Mouse (Mus musculus): ENCODE measurements around the gene Mfrp.

Mfrp gene

DNA sequence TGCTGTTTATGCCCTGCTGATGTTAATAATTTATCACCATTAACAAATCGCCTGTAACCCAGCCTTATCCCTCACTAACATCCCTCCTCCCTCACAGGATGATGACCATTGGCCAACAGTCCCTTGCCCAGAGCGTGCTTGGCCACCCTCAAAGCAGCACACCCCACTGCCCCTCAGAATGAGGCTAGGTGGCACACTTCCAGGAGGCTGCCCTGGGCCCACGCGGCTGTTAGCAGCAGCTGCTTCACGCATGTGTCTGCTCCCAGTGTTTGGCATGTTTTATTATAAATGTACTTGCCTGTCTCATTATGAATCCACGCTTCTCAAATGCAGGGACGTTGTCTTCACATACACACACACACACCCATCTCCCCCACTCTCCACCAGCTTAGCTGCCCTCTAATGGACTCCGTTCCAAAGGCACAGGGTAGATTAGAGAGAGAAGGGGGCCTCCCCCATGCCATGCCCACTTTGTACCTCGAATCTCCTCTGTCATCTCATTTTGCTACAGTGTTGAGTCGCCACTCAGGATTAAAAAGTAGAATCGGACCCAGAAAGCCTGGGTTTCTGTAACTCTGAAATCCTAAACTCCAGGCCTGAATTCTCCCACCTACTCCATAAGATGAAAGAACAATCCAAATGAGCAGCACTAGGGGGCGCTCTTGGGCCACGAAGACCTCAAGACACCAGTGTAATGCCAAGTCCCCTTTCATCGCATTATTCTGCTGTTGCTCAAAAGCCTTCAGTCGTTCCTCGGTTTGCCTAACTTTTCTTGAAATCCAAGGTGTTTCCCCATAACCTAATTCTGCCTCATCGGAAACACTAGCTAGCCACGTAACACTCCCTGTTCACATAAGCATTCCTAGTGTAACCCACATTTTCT, 24.3 kb downstream of the Mfrp start:
- Histone ChIP-seq H3K36me3 (ENCODE audit: control insufficient read depth, insufficient read depth, low read length, poor library complexity, severe bottlenecking) (no peaks in the 10 kb centered on the region), H3K27me3 (ENCODE audit: control insufficient read depth, insufficient read depth, low read length, poor library complexity, severe bottlenecking) (no peaks in the 10 kb centered on the region)
- DNase-seq (ENCODE audit: low read depth, low spot score) = peak; percentile 90

DNA sequence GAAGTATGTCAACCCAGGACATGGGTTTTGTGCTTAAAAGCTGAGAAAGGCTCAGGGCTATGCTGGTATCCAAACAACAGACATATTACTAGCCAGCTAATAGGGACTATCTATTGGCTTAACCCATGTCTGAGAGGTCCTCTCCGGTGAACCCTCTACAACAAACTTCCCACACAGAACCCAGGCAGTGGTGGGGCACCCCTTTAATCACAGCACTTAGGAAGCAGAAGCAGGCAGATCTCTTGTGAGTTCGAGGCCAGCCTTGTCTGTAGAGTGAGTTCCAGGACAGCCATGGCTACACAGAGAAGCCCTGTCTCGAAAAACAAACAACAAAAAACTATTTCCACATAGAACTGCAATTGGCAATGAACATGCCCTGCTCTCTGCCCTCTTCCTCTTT, 25.2 kb downstream of the Mfrp start:
- DNase-seq (ENCODE audit: low read depth, low spot score) = no peak

DNA sequence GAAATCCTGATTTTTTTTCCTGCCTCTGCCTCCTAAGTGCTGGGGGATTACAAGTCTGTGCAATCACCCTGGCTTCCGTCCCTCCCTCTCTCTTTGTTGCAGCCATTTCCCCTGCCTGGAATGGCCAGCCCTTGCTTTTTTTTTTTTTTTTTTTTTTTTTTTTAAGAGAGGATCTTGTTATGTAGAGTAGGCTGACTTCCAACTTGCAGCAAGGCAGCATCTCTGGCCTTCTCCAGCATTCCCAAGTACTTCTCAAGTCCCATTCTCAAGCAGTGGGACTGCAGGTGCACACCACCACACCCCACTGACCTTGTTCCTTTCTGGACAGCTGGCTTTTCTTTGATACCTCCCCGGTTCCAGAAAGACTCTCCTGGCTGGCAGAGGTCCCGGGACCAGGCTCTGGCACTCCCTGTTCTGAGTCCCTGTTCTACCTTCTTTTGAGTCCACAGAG, 25.8 kb downstream of the Mfrp start:
- Histone ChIP-seq H3K36me3 (ENCODE audit: control insufficient read depth, insufficient read depth, low read length, poor library complexity, severe bottlenecking) (no peaks in the 10 kb centered on the region), H3K27me3 (ENCODE audit: control insufficient read depth, insufficient read depth, low read length, poor library complexity, severe bottlenecking) (no peaks in the 10 kb centered on the region)
- no peak for DNase-seq (ENCODE audit: low read depth, low spot score)

More for the DNA sequence above, 25.2 kb downstream of the Mfrp start:
- Histone ChIP-seq H3K27me3 (ENCODE audit: control insufficient read depth, insufficient read depth, low read length, poor library complexity, severe bottlenecking) (no peaks in the 10 kb centered on the region), H3K36me3 (ENCODE audit: control insufficient read depth, insufficient read depth, low read length, poor library complexity, severe bottlenecking) (no peaks in the 10 kb centered on the region)

DNA sequence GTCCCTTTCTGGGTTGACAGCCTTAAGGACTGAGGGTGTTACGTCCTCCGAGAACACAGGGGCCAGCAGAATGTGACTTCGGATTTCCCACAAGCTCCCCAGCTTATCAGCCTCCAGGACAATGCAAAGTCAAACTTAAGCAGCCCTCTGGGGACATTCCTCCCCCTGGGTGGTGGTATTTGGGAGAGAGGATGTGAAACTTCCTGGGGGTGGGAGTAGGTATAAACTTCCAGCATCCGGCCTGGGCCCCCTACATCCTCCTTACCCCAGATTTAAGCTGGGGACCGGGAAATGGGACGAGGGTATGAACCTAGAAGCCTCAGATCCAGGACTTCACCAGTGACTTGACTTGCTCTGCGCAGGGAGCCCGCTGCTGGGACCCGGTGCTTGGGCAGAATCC, 28.1 kb downstream of the Mfrp start:
- DNase-seq (ENCODE audit: low read depth, low spot score) = no peak
- Histone ChIP-seq H3K36me3 (ENCODE audit: control insufficient read depth, insufficient read depth, low read length, poor library complexity, severe bottlenecking) (no peaks in the 10 kb centered on the region), H3K27me3 (ENCODE audit: control insufficient read depth, insufficient read depth, low read length, poor library complexity, severe bottlenecking) (peaks cover 3% of the 10 kb centered on the region; the same call in 1 of the 2 replicates)

DNA sequence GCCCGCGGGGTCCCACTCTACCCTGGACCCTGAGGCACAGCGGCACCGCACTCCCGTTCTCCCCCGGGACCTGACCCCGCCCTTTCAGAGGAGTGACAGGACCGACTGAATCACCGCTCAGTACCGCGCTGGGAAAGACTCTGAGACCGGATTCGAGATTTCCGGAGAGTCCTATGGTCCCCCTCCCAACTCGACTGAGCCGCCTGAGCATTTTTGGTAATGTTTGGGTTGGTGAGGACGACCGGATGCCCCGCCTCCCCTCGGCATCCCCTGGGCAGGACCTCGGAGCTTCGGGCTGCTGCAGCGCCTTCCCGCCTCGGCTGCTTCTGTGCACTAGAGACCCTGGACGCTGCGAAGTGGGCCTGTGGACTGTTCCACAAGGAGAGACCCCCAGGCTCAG, 28.5 kb downstream of the Mfrp start:
- DNase-seq (ENCODE audit: low read depth, low spot score) = peak; percentile 69
- no peaks in the 10 kb centered on the region for H3K36me3 ChIP-seq (ENCODE audit: control insufficient read depth, insufficient read depth, low read length, poor library complexity, severe bottlenecking)
- H3K27me3 ChIP-seq (ENCODE audit: control insufficient read depth, insufficient read depth, low read length, poor library complexity, severe bottlenecking) = peaks cover 3% of the 10 kb centered on the region; the same call in 1 of the 2 replicates

DNA sequence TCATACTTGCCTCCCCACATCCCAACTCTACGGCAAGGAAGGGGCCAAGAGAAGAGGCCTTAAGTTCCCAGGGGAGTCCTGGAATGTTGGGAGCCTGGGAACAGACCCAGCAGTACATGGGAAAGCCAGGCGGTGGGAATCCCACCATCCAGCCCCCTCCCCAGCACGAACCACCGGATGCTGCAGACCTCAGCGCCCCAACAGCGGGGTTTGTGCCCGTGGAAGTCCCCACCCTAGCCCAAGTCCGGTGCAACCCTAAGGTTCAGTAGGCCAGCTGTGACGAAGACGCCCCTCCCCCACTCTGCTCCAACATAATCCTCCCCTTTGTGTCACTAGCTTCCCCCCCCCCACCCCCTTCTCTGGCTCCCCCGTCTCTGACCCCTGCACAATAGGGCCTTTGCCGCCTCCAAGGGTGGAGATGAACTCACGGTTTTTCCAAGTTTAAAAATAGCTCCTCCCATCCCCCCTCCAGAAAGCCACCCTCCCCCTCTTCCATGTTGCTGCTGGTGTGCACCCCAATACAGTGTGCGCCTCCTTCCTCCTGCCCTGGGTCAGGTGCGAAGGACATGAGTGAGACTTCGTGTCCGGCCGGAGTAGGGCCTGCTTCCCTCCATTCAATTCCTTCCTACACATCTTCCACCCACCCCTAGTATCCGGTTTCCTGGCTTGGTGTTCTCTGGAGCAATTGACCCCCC, 29.2 kb downstream of the Mfrp start:
- Histone ChIP-seq H3K36me3 (ENCODE audit: control insufficient read depth, insufficient read depth, low read length, poor library complexity, severe bottlenecking) (no peaks in the 10 kb centered on the region), H3K27me3 (ENCODE audit: control insufficient read depth, insufficient read depth, low read length, poor library complexity, severe bottlenecking) (peaks cover 3% of the 10 kb centered on the region; the same call in 1 of the 2 replicates)
- DNase-seq (ENCODE audit: low read depth, low spot score) = peak; percentile 48

DNA sequence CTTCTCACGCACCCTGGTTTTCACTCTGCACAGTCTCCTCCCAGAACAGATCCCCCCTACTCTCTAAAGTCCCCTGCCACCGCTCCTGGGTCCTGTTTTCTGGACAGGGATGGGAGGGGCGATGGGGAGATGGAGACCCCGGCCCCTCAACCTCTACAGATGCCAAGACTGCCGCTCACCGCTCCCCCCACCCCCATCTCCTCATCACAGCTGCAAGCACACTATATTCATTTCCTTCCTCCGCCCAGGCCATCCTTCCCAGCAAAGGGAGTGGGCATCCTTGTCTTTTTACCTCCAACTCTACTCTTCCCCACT, 29.7 kb downstream of the Mfrp start:
- DNase-seq (ENCODE audit: low read depth, low spot score) = no peak
- H3K36me3 ChIP-seq (ENCODE audit: control insufficient read depth, insufficient read depth, low read length, poor library complexity, severe bottlenecking) = no peaks in the 10 kb centered on the region
- H3K27me3 ChIP-seq (ENCODE audit: control insufficient read depth, insufficient read depth, low read length, poor library complexity, severe bottlenecking) = peaks cover 3% of the 10 kb centered on the region; the same call in 1 of the 2 replicates

DNA sequence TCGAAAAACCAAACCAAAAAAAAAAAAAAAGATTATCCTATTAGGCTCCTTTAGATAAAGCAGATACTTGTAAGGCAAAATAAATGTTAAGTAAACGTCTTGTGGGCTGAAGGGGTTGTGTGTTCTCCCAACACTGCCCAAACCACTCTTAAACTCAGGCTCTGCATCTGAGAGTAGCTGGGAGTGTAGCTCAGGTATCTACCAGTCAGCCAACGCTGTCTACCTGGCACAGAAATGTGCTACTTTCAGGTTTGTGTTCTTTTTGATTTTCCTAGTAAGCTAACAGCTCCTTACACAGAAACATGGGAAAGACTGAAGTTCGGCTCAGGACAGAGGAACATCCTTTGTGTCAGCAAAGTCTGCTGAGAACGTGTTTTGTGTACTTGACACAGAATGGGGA, 30.7 kb downstream of the Mfrp start:
- H3K36me3 ChIP-seq (ENCODE audit: control insufficient read depth, insufficient read depth, low read length, poor library complexity, severe bottlenecking) = no peaks in the 10 kb centered on the region
- peaks cover 3% of the 10 kb centered on the region; the same call in 1 of the 2 replicates for H3K27me3 ChIP-seq (ENCODE audit: control insufficient read depth, insufficient read depth, low read length, poor library complexity, severe bottlenecking)
- DNase-seq (ENCODE audit: low read depth, low spot score) = no peak

DNA sequence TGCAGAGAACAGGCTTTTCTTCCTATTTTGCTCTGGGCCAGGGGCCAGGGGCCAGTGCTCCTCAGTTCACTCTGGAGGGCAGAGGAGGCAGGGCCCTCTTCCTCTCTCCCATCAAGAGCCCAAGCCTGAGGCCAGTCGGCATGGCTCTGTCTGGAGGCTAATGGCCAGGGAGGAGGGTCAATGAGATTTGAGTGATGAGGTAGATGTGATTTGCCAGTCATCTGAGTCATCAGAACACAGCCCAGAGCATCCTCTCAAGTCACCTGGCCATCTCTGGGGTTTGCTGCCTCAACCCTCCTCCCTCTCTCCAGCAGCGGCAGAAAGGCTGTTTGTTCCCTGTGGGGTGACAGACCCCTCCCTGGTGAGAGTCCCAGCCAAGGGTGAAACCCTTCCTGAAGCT, 31.8 kb downstream of the Mfrp start:
- no peaks in the 10 kb centered on the region for H3K36me3 ChIP-seq (ENCODE audit: control insufficient read depth, insufficient read depth, low read length, poor library complexity, severe bottlenecking)
- no peak for DNase-seq (ENCODE audit: low read depth, low spot score)
- peaks cover 3% of the 10 kb centered on the region; the same call in 1 of the 2 replicates for H3K27me3 ChIP-seq (ENCODE audit: control insufficient read depth, insufficient read depth, low read length, poor library complexity, severe bottlenecking)

DNA sequence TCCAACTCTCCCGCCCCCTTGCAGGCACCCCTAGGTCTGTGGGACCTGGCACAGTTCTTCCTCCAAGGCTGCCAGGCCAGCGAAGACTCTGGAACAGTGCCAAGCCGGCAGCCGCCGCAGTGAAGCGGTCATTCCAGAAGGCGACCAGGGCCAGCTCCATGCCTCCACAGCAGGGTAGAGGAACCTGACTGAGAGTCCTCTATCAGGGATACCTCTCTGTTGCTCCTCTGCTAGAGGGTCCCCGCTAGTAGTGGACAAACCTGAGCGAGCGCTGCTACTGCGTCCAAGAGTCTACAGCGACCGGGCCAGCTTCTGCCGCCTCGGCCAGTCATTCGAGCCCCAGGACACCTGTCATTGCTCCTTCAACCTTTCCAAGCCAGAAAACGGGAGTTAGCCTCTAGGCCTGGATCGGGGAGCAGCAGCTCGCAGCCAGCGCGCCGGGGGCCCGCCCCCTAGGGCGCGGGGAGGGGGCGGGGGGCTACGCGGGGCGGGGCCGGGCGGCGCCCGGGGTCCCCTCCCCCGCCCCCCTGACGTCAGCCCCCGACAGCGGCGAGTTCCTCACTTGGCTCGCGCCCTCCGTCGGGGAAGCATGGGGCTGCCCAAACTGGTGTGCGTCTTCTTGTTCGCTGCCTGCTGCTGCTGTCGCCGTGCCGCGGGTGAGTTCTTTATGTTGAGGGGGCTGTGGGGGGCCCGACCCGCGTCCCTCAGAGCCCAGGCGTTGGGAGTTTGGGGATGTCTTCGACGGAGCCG, 32.7 kb downstream of the Mfrp start, which contains the start of gene Mcam:
Gene Mcam (plus strand): TSS at position 369 of the 750 bp plus-strand sequence.
- peak; percentile 42 for DNase-seq (ENCODE audit: low read depth, low spot score)
- no peaks in the 10 kb centered on the region for H3K36me3 ChIP-seq (ENCODE audit: control insufficient read depth, insufficient read depth, low read length, poor library complexity, severe bottlenecking)
- peaks cover 3% of the 10 kb centered on the region; the same call in 1 of the 2 replicates for H3K27me3 ChIP-seq (ENCODE audit: control insufficient read depth, insufficient read depth, low read length, poor library complexity, severe bottlenecking)

DNA sequence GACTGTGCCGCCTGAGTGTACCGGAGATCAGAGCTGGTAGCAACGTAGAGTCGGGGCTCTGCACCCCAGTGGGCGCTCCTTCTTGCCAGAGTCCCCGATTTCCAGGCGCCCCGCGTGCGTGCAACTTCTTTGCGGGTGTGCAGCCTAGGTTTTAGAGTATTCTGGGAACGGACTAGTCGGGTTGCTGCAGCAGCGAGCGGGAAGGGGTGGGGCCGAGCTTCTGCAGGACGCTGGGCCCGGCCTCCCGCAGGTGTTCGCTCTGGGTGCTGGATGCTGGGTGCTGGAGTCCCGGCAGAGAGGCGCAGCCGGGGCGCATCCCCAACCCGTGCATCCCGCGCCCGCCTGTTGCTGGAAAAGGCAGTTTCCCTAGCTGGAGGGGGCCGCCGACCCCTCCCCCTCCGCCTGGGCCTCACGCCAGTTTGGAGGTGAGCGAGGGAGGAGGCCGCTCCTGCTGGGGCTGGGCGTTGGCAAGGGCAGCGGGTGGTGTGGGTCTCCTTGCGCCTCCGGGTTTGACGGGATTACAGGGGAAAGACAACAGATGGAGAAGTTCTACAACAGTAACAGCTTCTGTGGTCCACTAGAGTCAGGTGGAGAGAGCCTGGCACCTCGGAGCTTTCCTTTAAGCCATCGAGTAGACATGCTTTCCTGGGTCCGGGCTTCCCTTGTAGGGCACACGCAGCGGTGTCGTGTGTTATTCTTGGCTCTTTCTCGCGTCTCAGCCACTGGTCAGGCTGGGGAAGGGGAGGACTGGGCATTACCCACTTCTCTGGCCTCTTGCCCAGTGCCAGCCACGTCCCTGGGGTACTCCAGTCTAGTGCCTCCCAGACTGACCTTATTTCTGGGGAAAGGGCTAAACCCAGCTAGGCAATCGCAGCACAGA, 33.6 kb downstream of the Mfrp start:
- Histone ChIP-seq H3K27me3 (ENCODE audit: control insufficient read depth, insufficient read depth, low read length, poor library complexity, severe bottlenecking) (peaks cover 3% of the 10 kb centered on the region; the same call in 1 of the 2 replicates), H3K36me3 (ENCODE audit: control insufficient read depth, insufficient read depth, low read length, poor library complexity, severe bottlenecking) (no peaks in the 10 kb centered on the region)
- DNase-seq (ENCODE audit: low read depth, low spot score) = peak; percentile 28

DNA sequence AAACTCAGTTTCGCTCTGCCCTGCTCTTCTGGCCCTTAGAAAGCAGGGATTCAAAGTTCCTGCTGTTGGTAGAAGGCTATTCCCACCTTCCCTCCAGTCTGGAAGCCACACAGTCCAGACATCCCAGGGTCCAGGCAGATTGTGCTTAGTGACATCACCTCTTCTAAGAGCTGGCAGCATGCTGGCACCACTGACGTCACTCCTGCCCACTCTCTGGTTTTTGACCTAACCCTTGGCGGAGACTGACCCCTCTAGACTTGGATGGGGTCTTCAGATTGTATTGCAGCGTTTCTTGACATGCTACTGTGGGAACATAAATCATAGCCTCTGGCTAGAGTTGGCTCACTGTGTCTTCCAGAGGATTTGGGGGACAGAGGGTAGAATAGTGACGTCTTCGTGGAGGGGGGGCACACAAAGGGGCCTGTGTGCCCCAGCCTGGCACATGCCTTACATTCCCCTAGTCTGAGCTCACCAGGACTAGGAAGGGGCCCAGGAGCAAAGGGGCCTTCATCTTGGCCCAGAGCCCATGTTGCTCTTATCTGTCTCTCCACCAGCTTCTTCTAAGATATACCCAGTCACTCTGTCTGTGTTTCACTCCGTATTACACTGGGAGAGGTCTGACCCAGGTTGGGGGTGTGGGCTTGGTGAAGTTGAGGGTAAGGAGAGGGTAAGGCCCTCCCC, 34.3 kb downstream of the Mfrp start:
- DNase-seq (ENCODE audit: low read depth, low spot score) = no peak
- Histone ChIP-seq H3K36me3 (ENCODE audit: control insufficient read depth, insufficient read depth, low read length, poor library complexity, severe bottlenecking) (no peaks in the 10 kb centered on the region), H3K27me3 (ENCODE audit: control insufficient read depth, insufficient read depth, low read length, poor library complexity, severe bottlenecking) (peaks cover 3% of the 10 kb centered on the region; the same call in 1 of the 2 replicates)

DNA sequence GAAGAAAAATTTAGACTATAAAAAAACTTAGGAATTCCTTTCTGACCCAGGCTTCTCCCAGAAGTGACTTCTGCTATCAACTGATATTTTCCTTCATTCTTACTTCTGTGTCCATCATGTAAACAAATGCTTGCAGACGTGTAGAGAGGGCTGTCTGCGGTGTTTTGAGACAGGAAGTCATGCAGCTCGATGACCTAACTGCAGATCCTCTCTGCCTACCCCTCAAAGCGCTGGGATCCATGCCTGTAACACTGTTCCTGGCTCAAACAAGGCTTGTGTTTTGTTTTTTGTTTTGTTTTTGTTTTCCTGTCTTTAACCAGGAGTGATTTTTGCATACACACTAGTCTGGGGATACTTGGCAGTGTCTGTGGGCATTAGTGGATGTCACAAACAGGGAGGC, 36.3 kb downstream of the Mfrp start:
- peaks cover 3% of the 10 kb centered on the region; the same call in 1 of the 2 replicates for H3K27me3 ChIP-seq (ENCODE audit: control insufficient read depth, insufficient read depth, low read length, poor library complexity, severe bottlenecking)
- no peak for DNase-seq (ENCODE audit: low read depth, low spot score)

More for the DNA sequence above, 36.3 kb downstream of the Mfrp start:
- no peaks in the 10 kb centered on the region for H3K36me3 ChIP-seq (ENCODE audit: control insufficient read depth, insufficient read depth, low read length, poor library complexity, severe bottlenecking)

Measured in splenic B cell, adult 2 months (primary cell).